Mouse (Mus musculus): ENCODE results near the gene Rnf113a2.

Gene Rnf113a2

DNA sequence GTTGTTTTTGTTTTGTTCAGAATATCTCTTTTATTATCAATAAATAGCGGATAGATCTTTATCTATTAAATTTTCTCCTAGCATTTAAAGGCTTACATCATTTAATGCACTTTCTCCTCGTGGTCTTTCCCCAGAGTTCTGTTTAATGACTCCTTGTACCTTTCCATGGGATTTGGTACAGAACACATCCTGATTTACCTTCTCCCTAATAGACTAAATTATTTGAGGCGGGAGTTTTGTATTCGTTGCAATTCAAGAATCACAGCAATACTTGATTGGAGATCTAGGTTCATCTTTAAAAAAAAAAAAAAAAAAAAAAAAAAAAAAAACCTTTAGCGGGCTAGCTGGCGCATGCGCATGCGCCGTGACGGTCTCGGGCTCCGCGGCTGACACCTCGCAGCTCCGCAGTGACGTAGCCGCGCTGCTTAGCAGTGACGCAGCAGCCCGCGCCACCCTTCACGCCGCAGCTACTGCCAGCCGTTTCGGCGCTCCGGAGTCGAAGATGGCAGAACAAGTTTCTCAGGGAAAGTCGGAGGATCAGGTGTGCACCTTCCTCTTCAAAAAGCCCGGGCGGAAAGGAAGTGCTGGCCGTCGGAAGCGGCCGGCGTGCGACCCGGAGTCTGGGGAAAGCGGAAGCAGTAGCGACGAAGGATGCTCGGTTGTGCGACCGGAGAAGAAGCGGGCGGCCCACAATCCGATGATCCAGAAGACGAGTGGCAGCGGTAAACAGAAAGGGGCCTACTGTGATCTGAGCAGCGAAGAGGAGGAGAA is at the start of gene Rnf113a2:
Gene Rnf113a2 (plus strand): TSS at position 363 of the 771 bp plus-strand sequence.
- peak; percentile 81 to 85 for DNase-seq

DNA sequence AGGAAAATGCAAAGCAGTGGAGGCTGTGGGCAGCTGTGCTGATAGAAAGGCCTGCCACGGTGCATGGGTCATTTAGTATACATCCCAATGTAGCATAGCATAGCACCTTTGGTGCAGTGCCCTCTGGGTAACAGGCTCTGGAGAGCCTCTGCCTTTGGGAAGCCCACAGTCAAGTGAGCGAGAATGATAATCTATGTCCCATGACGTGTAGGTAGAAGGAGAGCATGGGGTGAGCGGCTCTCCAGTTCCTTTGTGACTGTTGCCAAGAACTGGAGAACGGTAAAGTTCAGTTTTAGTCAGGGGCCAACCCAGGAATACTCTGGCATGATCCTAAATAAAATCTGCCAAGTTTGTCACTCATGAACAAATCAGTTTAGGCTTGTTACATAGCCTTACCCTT is 45.3 kb upstream of the Rnf113a2 start:
- DNase-seq: no peak

DNA sequence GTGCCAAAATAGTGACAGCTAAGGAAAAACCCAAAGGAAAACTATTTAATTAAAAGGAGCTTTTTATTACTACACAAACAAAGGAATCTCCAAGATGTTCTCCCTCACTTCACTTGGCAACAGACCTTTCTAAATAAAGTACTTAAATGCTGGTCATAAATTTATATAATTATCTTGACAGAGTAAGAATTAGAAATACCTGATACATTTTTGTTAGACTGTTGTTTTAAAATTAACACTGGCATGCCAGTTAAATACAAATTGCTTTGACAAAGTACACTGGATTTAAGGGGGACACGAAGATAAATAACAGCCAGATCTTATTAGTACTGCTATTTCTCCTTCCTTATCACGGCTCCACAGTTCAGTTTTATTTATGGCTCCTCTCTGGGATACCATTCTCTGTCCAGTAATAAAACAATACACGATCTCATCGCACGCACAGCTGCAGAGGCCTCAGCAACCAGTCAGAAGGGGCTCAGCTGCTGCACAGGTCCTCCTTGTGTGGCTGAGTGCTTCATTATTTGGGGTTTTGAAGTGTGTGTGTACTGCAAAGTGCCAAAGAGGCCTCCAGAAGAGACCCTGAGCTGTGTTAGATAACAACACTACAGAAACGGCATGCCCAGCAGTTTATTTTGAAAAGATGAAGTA is 43.0 kb upstream of the Rnf113a2 start:
- DNase-seq: no peak

DNA sequence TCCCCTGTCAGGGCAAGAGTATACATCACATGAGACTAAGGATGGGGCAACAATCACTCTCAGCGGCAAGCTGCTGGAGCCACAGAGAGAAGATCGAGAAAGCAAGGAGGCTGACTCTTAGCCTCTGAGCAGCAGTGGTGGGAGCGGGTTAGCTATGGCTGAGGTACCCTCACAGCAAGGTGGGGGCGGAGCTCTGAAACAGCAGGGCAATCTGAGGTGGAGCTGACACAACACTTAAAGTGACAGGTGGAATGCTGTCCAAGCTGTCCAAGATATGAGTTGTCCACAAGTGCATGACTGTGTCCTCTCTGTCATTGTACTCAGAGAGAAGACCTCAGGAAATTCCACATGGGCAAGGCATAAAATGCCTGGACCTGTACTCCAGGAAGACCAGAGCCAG is 34.6 kb upstream of the Rnf113a2 start:
- no peak for DNase-seq

DNA sequence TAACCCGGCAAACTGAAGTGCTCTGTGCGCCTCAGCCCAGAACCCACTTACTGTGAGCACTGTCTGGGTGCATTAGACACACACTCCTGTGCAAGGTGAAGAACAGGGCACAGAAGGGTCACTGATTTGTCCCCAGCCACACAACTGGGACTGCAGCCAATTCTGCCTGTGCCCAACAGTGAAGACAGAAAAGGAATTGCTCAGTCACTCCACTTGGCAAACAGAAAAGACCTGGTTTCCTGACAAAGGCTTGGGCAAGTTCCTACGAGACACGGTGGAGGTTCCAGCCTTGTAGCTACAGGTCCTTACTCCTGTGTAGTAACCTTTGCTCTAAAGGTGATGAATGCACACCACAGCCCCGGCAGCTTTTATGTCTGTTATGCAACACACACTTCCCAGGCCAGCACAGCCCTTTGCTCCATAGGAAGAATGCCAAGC is 32.3 kb upstream of the Rnf113a2 start:
- DNase-seq: no peak

DNA sequence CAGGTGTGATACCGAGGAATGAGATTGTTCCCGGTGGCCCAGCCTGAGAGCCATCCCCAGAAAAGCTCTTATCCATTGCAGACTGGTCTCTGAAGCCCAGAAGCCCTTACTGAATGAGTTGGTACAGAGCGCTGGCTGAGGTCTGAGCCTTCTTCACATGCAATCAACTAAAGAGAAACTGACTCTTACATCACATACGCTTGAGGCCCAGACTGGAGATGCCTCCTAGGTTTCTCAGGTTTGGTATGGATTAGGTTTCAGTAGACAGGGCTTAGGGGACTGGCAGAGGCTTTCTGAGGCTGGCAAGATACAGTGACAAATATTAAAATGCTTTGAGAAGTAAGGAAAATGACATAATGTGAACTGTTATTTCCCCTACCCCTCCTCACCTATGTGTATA is 31.6 kb upstream of the Rnf113a2 start:
- no peak for DNase-seq

DNA sequence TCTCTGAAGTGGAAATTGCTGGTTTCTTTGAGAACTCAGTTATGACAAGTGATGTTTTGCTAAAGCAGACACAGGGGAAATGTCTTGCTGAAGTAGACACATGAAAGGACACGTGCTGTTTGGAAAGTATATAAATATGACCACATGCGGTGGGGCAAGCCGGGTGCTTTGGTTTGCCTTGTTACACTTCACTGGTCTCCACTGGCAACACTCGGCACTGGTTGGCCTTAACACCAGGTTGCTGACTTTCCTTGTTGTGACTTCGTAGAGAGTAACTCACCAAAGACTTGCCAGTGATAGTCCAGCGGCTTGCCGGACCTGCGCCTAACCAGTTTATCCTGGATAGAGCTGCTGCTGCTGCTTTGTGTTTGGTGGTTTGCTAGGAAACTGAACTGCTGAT is 28.9 kb upstream of the Rnf113a2 start:
- DNase-seq: no peak

DNA sequence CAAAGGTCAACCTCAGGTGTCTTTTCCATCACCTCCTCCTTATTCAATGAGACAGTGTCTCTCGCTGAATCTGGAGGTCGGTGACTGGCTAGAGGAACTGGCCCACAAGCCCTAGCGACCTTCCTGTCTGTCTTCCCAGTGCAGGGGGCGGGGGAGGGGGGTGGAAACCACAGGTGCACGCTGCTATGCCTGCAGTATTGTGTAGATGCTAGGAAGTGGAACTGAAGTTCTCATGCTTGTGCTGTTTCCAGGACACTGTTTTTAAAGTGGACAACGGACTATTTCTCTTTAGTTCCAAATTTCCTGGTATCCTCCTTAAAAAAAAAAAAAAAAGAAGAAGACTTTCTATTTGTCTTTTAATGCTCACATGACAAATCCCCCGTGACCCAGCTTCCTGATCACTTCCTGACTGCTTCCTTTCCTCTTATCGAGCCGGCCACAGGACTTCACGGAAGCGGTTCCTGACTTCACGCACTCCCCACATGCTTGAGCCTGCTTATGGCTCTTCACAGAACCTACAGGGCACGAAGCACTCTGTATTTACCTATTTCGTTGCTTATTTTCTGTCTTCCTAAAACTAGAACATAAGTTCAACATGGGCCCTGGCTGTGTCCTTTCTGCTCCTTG is 28.1 kb upstream of the Rnf113a2 start:
- DNase-seq: no peak

DNA sequence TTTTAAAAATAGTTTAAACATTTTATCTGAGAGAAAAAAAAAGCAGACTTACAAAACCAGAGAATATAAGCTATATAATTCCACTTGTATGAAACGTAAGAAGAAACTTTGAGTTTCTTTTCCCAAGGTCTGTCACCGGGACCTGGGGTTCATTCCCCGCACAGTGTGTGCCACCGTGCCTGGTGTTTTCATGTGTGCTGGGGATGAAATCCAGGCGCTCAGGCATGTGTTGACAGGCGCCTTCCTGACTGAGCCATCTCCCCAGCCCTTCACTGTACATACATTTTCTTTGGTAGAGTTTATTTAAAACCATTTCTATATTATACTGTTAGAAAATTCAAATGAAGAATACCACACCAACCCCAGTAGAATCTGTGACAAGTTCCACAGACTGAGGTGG is 26.7 kb upstream of the Rnf113a2 start:
- no peak for DNase-seq

DNA sequence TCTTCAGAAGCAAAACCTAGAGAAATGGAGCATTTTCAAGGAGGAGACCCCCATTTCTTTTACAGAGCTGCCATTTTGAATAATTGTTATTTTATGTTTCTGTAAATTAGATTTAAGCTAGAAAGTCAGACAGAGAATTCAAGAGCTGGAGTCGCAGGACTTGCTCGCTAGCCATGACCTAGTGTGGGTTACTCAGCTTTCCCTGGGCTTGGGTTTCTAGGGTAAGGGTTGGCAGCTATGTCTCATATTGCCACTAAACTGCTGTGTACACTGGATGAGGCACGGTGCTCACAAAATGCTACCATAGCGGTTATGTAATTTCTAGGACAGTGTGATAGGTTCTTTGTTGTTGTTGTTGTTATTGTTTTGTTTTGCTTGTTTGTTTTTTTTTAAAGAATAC is 24.3 kb upstream of the Rnf113a2 start:
- DNase-seq: no peak

DNA sequence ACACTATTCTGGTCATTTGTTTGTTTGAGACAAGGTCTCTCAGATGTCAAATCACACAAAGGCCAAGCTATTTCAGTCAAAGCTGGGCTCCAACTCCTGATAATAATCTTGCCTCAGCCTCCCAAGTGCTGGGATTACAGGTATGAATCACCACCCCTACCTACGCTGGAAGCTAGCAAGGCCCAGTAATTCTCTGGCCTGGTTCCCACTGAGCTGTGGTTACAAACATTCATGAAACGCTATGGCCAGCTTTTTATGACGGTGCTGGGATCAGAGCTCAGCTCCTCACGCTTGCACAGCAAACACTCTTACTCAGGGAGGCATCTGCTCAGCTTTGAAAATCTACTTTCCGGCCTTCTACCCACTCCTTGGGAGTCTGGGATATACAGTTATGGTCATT is 23.1 kb upstream of the Rnf113a2 start:
- DNase-seq: no peak

DNA sequence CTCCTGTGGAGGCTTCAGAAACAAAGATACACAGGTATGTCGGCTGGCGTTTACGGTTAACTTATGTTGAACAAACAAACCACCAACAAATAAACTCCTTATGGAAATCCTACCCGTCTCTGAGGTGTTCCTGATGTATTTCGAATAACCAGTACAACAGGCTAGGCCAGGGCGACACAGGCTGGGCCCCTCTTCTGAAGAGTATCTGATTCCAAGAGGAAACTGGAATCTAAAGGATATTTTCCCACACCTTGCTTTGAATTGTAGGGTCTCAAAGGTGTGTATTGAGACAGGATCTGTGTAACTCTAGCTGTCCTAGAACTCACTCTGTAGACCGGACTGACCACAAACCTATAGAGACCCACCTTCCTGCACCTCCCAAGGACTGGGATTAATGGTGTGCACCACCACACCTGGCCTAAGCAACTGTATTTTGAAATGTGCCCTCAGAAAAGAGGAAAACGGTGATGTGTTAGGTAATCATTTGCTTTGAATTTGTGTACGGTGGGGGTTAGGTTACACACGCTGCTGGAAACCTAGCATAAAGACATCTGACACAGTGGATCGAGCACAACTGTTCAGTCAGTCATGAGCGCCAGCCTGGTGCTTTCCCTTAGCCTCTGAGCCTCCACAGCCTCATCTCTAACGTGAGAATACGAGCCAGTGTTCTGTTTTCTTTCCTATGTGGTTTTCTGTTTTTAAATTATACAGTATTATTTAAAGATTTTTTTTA is 19.9 kb upstream of the Rnf113a2 start:
- no peak for DNase-seq

DNA sequence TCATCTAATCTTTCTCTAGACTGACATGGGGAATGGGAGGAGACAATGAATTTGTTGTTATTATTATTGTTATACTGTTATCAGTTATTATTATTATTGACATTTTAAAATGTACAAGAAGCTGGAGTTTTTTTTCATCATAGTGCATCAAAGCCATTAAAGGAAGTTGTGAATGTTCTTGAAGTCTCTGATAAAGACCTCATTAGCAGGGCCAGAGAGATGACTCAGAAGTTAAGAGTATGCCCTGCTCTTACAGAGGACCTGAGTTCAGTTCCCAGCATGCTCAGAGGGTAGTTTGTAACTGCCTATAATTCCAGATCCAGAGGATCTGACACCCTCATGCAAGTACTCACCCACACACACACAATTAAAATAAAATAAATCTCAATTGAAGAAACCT is 19.3 kb upstream of the Rnf113a2 start:
- DNase-seq: no peak

DNA sequence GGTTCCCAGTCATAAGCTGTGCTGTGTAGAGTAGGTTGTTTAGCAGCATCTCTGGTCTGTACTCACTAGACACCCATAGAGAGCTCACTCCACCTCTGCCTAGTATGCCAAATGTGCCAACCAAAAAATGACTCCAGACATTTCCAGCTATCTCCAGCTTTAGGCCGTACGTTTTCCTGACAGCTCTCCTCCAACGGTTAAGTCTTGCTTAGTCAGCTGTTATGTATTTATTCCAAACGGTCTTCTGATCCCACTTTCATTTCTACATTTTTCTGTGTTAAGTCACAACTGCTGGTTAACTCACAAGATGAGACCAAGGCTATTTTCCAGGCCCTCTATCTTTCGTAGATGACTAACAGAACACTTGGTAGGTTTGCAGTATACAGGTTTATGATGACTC is 18.4 kb upstream of the Rnf113a2 start:
- no peak for DNase-seq

DNA sequence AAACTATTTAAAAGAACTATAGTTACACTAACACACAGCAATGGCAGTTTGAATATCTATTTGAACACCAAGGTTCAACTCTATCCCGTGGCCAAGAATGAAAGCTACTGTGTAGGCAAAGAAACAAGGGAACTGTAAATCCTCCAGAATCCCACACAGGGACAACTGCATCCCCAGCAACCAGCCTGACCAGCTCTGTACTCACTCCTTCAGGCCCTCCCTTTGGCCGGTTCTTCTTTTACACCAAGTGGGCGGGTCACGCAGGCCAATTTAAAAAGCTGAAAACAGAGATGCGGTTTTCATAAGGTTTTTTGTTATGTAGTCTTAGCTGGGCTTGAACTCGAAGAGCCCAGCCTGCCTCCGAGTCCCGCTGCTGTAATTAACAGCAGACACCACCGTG is 17.9 kb upstream of the Rnf113a2 start:
- DNase-seq: no peak

DNA sequence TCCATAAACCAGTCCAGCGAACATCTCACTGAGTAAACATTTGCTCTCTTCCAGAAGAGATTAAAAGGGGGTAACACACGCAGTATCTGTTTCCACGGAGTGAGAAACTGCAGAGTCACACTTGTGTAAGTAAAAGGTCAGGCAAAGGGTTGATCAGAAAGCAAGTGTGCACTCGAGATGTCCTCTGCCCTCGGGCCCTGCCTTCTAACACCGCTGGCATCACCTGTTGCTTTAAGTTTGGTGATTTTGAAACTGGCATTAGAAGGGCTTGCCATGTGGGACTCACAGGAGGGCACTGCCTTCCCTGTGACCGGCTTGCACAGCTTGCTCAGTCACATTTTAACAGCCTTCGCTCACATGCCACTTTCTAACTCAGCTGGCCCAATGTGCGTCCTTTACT is 17.3 kb upstream of the Rnf113a2 start:
- DNase-seq: no peak

DNA sequence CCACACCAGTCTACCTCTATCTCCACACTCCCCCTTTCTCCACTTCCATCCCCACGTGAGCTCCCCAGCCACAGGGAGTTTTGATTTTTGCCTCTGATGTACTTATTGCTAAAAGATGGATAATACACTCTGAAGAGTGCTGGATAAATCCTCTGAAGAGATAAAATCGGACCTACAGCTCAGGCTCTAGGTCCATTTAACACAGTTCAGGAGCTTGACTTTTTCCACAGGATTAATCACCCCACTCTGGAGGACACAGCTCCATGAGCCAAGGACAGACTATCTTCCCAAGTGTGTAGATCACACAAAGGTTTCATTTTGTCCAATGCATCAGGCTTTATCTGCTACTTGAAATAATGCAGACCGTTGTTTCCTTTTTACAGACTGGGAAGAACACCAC is 16.9 kb upstream of the Rnf113a2 start:
- no peak for DNase-seq

DNA sequence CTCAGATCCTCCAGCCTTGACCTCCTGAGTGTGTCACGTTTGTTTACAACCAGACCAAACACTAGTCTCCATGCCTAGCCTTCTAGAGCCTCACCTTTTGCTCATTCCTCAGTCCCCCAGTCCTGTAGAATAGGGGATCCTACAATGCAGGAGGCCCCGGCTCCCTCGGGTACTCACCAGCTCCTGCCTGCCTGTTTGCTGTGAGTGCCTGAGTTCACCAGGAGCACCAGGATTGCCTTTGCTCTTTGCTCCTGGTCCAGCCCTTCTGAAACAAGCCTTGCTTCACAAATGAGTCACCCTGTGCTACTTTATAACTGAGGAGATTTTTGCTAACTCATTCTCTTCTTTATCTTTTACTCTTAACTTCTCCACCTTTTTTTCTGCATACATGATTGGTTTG is 16.3 kb upstream of the Rnf113a2 start:
- no peak for DNase-seq

DNA sequence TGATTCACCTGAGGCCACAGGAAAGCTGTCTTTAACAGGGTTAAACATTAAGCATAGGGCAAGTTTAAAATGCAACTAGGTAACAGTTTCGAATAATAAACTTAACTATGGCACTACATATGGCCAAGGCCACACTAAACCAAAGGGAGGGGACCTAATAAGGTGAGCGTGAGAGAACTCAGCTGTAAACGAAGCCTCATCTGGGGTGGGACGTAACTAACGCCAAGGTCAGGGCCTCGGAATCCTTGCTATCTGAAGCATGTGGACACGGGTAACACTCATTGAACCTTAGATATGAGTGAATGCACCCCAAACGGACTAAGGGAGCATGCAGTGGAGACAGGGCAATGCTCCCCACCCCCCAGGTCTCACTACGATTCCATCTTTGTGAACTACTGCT is 14.1 kb upstream of the Rnf113a2 start:
- no peak for DNase-seq

DNA sequence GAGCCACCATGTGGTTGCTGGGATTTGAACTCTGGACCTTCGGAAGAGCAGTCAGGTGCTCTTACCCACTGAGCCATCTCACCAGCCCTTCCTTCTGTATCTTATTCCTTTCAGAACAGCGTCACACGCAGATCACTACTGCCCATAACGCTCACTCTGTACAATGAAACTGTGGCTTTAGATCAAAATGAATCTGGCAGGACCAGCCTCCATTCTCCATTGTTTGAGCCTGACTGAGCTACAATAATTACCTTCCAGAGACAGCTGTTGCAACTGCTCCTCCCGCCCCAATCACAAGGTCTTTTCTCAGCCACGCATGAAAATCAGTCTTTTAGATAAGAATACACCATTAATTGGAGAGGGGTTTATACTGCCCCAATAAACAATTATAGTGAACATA is 12.5 kb upstream of the Rnf113a2 start:
- DNase-seq: no peak

DNA sequence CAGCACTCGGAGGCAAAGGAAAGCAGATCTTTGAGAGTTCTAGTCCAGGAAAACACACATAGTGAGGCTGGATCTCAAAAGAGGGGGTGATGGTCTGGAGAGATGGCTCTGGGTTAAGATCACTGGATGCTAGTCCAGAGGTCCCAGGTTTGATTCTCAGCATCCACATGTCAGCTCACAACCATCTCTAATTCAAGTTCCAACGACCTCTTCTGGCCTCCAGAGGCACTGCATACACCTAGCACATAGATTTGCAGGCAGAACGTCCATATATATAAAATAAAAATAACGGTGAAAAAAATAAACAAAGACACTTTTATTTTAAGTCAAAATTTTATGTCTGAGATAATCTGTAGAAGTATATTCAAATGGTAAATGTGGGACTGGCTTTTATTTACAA is 9.7 kb upstream of the Rnf113a2 start:
- peak in 1 of 2 experiments; percentile 17 for DNase-seq

DNA sequence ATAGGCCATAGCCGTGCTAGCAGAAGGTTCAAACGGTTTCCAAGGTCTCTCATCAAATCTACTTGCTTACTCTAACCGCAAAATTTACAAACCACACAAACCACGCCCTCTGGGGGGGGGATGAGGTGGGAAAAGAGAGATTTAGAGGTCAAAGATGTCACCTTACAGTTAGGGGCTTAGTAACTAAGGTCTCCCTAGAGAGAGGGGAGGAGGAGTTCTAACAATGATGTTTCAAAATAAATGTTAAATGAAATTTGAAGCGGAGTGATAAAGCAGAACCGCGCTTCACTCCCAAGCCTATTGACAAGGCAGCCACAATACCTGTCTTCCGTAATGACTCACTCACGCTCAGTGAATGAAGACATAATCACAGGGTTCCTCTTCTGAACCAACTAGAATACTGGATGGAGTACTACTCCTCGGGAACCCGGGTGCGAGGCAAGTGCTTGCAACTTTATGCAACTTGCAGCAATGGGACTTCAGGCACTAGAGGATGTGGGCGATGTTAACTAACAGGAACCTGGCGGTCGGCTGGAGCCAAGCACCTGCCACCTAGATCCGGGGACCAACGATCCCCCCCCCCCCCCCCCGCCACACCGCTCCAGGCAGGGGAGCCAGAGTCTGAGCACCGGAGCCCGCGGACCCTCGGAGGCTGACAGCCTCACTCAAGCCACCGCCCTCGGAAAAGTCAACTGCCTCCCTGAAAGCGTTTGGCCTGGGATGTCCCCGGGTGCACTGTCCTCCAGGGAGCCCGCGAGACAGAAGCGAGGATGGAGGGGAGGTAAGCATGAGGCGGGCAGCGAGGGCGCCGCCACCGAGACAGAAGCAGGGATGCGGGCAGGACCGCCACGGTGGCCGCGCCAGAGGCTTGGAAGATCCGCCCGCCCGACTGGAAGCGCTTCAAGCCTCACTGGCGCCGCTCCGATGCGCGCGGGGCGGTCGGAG is 8.8 kb upstream of the Rnf113a2 start:
- peak; percentile 77 to 81 for DNase-seq
